Mouse (Mus musculus): ENCODE data around the gene Shc3.

DNA sequence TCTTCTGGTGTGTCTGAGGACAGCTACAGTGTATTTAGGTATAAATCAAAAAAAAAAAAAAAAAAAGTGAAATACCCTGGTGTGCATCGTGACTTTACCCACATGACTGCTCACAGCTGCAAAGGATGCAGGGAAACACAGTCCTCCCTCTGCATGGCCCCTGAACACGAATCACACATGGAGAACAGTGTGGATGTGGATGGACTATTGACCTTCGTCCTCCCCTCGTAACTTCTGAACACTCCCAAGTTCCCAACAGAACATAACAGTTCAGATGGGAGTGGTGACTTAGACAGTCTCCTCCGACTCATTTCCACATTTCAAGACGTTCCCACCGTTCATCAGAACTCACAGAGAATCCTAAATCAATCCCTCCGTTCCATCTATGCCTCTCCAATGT is 33.5 kb upstream of the Shc3 start:
- no peak for TF ChIP-seq POLR2A (IDR thresholded peaks at IDR 0.05; ENCODE audit: insufficient read depth, low read depth, low read length)
- TF ChIP-seq CTCF (IDR thresholded peaks at IDR 0.05): no peak
